Mouse (Mus musculus) G1E (cell line): ENCODE results near the gene Gramd1b.

Experiments used
- CTCF ChIP-seq: IDR thresholded peaks from 2 replicates; pipeline ENCODE4 v1.5.1; 2012; ENCODE audit warnings: low read depth, low read length, inconsistent platforms, mixed read lengths
- GATA1 ChIP-seq: IDR thresholded peaks from 2 replicates; pipeline ENCODE4 v1.6.1; 2012; ENCODE audit warnings: borderline replicate concordance, low read length, inconsistent platforms, mixed read lengths
- TAL1 ChIP-seq: conservative IDR thresholded peaks from 2 replicates; pipeline ENCODE4 v1.6.1; 2012; ENCODE audit warnings: low read depth, low read length, inconsistent platforms, mixed read lengths

- no peak for TF ChIP-seq CTCF
- no peak for TF ChIP-seq TAL1
- TF ChIP-seq GATA1, result no peak
Observed at GRCm38 (mm10) chr9:40420652-40421335, 110.4 kb downstream of the Gramd1b start.
